Mouse (Mus musculus) G1E-ER4 (cell line): ENCODE results near the gene Nek8. TPM values are rescaled to one million over a fixed set of nuclear protein-coding genes. Genes with fewer than 3 reads are reported as not detected.

Experiments used
- GATA1 ChIP-seq: IDR thresholded peaks from one replicate; pipeline ENCODE4 v1.8.0; 2012; ENCODE audit warnings: low read length, inconsistent platforms
- polyA plus RNA-seq: library from polyadenylated mRNA; stranded (reverse); fragments of >175 nt; gene quantifications from 2 replicates; pipeline ENCODE4 v1.2.3, GENCODE M21; 2012

Gene Nek8
- polyA plus RNA-seq, 1 experiment = 6.0 TPM

DNA sequence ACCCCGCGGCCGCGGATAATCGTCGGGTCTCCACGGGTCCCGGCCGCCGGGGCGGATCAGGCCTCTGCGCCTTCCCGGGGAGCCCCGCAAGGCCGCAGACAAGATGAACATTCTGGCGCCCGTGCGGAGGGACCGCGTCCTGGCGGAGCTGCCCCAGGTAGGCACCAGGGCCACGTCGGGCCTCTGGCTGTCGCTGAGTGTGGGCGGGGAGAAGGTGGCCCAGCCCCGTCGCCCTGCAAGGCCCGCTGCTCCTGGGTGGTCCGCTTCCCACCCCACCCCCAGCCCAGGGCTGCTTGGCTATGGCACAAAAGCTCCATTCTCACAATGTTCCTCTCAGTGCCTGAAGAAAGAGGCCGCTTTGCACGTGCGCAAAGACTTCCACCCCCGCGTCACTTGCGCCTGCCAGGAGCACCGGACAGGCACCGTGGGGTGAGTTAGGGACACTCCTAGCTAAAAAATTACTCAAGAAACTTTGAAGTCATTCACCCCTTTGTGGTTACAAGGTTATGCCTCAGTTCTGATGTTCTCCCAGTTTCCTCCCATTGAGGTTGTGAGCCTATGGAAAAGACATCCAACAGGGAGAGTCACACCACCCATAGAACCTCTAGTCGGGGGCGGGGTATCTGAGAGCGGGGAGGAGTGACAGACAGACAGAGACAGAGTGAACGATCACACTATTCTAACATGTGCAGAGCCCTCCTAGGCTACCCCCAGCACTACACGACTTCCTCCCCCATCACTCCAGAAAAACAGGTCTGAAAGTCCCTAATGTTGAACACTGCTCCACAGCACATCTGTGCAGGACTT is 13.0 kb upstream of the Nek8 start:
- TF ChIP-seq GATA1 = no peak

GRCm38 (mm10) chr11:78188331-78189233 is 12.1 kb upstream of the Nek8 start, which contains the start of gene Rab34:
Rab34 (plus strand) TSS chr11:78188430.
- no peak for TF ChIP-seq GATA1

DNA sequence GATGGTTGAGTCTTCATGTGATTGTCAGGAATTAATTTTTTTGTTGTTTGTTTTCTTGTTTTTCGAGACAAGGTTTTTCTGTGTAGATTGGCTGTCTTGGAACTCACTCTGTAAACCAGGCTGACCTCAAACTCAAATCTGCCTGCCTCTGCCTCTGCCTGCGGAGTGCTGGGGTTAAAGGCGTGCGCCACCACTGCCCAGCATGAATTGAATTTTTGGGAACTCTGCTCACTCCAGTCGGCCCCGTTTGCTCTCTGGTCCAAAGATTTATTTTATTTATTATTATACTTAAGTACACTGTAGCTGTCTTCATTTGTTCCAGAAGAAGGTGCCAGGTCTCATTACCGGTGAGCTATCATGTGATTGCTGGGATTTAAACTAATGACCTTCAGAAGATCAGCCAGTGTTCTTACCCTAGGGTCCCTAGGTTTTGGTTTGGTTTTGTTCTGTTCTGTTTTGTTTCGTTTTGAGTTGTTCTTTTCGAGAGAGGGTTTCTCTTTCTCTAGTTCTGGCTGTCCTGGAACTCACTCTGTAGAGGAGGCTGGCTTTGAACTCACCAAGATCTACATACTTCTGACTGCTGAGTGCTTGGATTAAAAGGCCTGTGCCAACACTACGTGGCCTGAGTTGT is 7.5 kb upstream of the Nek8 start:
- TF ChIP-seq GATA1 = no peak

DNA sequence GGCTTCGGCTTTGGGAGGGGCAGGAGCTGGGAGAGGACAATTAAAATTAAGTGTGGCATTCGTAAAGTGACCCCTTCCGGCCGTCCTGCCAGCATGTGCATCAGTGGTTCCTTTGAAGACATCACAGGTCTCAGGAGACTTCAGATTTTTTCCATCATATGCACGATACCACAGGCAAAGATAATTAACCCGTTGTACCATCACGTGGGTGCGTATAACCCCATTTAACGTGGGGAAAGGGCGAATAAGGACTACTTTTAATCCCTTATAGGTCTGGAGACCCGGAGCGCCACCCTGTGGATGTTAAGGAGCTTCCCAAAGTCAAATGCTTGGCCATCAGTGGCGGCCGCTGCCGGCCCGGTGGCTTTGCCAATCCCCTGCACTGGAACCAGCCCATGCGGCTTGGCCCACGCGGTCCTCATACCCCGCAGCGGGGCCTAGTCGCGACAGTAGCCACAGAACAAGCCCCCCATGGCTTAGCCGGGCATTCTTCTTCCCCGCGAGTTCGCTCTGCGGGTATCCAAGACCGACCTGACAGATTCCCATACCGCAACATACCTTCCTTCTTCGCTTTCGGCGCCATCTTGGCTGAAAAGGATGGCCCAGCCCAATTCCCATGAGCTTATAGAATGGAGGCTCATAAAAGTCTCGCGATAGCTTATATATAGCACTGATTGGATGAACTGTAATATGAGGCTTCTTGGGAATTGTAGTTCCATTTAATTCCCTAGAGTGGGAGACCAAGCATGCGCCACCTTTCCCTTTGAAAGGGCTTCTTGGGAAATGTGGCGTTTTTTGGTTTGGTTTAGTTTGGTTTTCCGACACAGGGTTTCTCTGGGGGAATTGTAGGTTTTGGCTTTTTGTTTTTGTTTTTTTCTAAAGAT is 6.7 kb upstream of the Nek8 start, which contains the start of gene Rpl23a:
Gene Rpl23a (minus strand): TSS at position 624 of the 884 bp plus-strand sequence.
- no peak for TF ChIP-seq GATA1

GRCm38 (mm10) chr11:78182450-78182849 is 6.0 kb upstream of the Nek8 start:
- no peak for TF ChIP-seq GATA1

DNA sequence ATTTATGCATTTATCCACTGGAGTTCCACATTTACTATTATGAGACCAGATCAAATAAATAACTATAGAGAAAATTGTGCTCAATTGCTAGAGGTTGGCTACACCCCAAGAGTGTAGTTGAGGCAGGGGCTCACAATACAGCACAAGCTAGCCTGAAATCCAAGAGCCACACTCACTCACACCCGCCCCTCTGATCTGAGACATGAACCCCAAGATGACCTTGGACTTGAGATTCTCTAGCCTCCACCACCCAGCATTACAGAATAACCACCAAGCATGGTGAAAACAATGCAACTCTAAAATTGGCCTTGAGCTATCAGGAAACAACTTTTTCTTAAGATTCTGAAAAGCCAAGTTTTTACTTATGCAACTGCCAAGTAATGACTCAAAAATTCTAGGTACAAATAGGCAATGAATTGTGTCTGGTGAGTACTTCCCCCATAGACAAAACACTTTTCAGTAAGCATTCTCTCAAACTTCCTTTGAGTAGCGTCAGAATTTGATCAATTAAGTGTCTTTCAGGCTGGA is 5.4 kb upstream of the Nek8 start:
- no peak for TF ChIP-seq GATA1

DNA sequence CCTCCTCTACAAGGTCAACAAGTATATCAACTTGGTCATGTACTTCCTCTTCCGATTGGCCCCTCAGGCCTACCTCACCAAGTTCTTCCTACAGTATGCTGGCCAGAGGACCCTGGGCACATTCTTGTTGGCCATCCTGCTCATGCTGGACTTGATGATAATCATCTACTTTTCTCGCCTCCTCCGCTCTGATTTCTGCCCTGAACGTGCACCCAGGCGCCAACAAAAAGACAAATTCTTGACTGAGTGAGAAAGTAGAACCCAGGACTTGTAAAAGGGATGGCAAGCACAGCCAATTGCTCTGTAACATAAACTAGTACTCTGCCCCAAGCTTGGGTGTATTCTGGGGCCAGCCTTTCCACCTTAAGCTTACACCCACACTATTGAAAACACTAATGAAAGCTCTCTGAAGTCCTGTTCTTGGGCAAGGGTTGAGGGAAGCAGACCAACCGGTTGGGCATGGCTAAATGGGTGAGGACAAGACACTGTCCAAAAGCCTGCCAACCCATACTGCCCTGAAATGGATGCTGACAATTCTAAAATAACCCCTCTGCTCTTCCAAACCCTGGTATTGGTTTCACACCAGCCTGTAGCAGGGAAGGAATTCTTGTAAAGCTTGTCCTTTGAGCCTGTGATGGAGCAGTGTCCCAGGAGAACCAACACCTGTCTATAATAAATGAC is 3.7 kb upstream of the Nek8 start:
- no peak for TF ChIP-seq GATA1

DNA sequence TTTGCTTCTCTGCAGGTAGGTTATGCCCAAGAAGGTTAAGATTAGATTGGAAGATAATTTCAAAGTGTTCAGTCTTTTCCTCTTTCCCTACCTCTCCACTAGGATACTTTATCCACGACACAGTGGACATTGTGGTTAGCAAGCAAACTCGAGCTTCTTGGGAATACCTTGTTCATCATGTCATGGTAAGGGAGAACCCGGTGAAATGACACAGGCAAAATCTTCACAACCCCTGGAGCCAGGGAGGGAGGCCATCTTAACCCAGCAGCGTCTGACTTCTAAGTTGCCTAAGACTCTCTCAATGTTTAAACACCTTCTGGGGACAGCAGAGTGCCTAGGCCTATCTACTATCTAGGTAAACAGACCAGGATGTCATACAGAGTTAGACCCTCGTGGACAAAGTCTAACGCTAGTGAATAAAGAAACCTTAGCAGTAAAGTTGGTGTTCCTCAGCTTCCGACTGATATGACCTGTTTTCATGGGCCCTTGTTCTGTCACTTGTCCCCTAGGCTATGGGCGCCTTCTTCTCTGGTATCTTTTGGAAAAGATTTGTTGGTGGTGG is 3.0 kb upstream of the Nek8 start:
- no peak for TF ChIP-seq GATA1

GRCm38 (mm10) chr11:78178859-78179437 is 2.5 kb upstream of the Nek8 start:
- TF ChIP-seq GATA1 = no peak

DNA sequence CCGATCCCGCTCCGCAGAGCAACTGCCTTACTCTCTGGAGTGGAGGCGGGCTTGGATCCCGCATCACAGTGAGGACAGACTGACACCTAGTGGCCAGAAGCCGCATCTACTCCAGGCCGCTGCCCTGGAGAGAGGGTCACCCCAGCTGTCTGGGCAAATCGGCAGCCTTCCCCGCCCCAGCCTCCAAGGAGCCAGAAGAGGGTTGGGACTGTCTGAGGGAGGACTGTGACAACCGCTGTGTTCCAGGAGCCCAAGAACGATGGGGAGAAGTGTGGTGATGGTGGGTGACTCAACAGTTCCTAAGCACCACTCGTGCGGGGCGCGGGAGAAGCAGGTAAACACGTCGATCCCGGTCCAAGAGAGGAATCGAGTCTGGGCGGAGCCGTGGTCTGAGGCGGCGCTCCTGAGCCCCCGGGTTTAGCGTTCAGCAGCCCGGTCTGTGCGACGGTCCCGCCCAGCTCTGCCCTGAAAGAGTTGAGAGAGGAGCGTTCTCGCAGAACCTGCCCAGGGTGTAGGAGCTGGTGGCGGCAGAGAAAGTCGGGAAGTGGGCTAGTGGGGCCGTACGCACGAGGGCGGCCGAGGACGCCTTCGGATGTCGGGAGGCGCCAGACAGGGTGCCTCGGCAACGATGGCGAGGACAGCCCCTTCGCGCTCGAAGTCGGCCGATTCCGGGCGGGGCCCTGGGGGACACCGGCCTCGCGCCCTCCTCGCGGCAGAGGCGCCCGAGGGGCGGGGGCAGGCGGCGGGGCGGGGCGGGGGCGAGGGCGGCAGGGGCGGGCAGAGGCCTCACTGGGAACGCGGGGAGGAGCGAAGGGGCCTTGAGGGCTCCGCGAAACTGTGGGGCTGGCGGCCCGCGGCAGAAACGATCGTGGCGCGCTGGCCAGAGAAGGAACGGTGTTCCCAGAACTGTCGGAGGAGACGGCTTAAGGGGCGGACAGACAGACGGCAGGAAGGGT is 1.7 kb upstream of the Nek8 start:
- TF ChIP-seq GATA1 = no peak

GRCm38 (mm10) chr11:78177437-78177836 is 962 bp upstream of the Nek8 start:
- TF ChIP-seq GATA1 = no peak

- TF ChIP-seq GATA1 = no peak
These were observed 443 bp upstream of the Nek8 start for GRCm38 (mm10) chr11:78176905-78177331.
